Mouse (Mus musculus): ENCODE measurements at regions not wholly inside any gene's neighbourhood (a gene's known extent, or its start where the extent isn't known, plus 50 kb on each side); places are given as distances from the start of the nearest gene placed in this dataset.

DNA sequence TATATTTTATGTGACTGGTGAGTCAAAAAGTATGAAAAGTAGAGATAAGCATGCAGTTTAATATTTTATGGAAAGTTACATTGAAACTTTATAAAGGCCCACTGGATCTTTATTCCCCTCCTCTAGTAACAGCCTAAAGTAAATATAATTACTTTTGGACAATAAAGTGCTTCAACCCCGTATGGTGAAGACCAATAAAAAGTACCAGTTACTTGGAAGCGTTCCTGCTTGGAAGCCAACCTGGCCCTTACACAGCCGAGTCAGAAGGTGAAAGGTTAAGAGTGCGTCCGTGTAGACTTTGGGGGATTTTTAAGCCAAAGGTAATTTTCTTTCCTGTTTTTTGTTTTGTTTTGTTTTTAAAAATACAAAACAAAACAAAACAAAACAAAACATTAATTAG is 168.3 kb upstream of the Tbx18 start:
- no peak overlapping the region for H3K9ac ChIP-seq (ENCODE audit: insufficient read depth, low read depth)
- no peak overlapping the region for H3K27ac ChIP-seq (ENCODE audit: insufficient read depth, low read depth)
- H3K4me3 ChIP-seq (replicated peaks in 1 of 3; ENCODE audit: low read depth in 2 of 3, low read length in 2 of 3, poor library complexity in 1 of 3) = no peak overlapping the region
- no peak for TF ChIP-seq SIN3A (IDR thresholded peaks at IDR 0.05; ENCODE audit: low read length)
- TF ChIP-seq NRF1 (IDR thresholded peaks at IDR 0.05; ENCODE audit: low read depth, low read length) = no peak
- TF ChIP-seq CHD1 (IDR thresholded peaks at IDR 0.05; ENCODE audit: low read depth, low read length) = no peak
- TF ChIP-seq ZKSCAN1 (IDR thresholded peaks at IDR 0.05; ENCODE audit: borderline replicate concordance, low read depth, low read length) = no peak
- TF ChIP-seq ZNF384 (IDR thresholded peaks at IDR 0.05; ENCODE audit: low read depth, low read length) = no peak
- TF ChIP-seq CHD2 (IDR thresholded peaks at IDR 0.05; ENCODE audit: low read length) = no peak
- TF ChIP-seq TCF12 (IDR thresholded peaks at IDR 0.05; ENCODE audit: low read depth, low read length) = no peak
- TF ChIP-seq TBP (conservative IDR thresholded peaks at IDR 0.05; ENCODE audit: low read depth, low read length) = no peak
- no peak for TF ChIP-seq ELF1 (IDR thresholded peaks at IDR 0.05; ENCODE audit: low read depth, low read length)
- TF ChIP-seq MAFK (IDR thresholded peaks at IDR 0.05; ENCODE audit: insufficient replicate concordance, low read length) = no peak
- no peak for TF ChIP-seq E2F4 (IDR thresholded peaks at IDR 0.05; ENCODE audit: insufficient replicate concordance, low read depth, low read length)
- no peak for TF ChIP-seq RCOR1 (conservative IDR thresholded peaks at IDR 0.05; ENCODE audit: low read depth, low read length)
- no peak for TF ChIP-seq MYC (IDR thresholded peaks at IDR 0.05; ENCODE audit: low read depth, low read length)
- DNase-seq (ENCODE audit: extremely low read depth) = no peak
- H3K79me2 ChIP-seq (replicated peaks; ENCODE audit: control insufficient read depth, extremely low read depth, insufficient read depth, poor library complexity, severe bottlenecking) = no peaks in the 10 kb centered on the region
- H3K4me1 ChIP-seq (ENCODE audit: control insufficient read depth in 1 of 2, insufficient read depth in 2 of 2) = no peaks in the 10 kb centered on the region
- no peaks in the 10 kb centered on the region for H3K27me3 ChIP-seq (replicated peaks)
- in situ Hi-C loops (cut with MboI; ENCODE audit: low pct_ligation_motif_present, low pct_unique_long_range_greater_than_20kb, low sequenced_read_pairs) (no loop called here), dilution Hi-C loops (cut with MboI; ENCODE audit: extremely low pct_ligation_motif_present, extremely low pct_unique_long_range_greater_than_20kb, low sequenced_read_pairs) (no loop called here)
- H3K9me3 ChIP-seq (replicated peaks; ENCODE audit: low read length) = no peaks in the 10 kb centered on the region
- H3K36me3 ChIP-seq (replicated peaks in 1 of 2; ENCODE audit: control insufficient read depth in 1 of 2, insufficient read depth in 1 of 2, low read length in 1 of 2) = no peaks in the 10 kb centered on the region
- H3K4me2 ChIP-seq (ENCODE audit: insufficient read depth, low read depth, poor library complexity, severe bottlenecking) = no peak overlapping the region

DNA sequence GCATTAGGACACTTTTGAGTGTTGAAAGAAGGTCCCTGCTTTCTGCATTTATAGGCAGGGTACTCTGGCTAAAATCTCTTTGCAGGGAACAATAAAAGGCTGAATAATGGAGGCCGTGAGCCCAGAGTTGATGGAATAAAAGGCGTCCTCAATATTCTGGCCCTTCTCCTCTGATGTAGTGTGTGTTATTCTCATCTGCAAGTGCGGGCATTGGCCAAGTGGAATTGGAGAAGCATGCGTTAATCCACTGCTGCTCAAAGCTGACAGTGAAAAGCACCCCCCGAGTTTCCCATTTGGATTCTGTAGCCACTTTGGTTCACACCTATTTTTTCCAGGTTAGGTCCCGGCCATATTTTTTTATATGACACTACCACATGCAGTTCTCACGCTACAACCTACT is 168.7 kb upstream of the Tbx18 start:
- Histone ChIP-seq H3K79me2 (replicated peaks; ENCODE audit: control insufficient read depth, extremely low read depth, insufficient read depth, poor library complexity, severe bottlenecking) (no peaks in the 10 kb centered on the region), H3K27ac (ENCODE audit: insufficient read depth, low read depth) (no peak overlapping the region), H3K36me3 (replicated peaks in 1 of 2; ENCODE audit: control insufficient read depth in 1 of 2, insufficient read depth in 1 of 2, low read length in 1 of 2) (no peaks in the 10 kb centered on the region), H3K4me2 (ENCODE audit: insufficient read depth, low read depth, poor library complexity, severe bottlenecking) (no peak overlapping the region), H3K27me3 (replicated peaks) (no peaks in the 10 kb centered on the region), H3K4me3 (replicated peaks in 1 of 3; ENCODE audit: low read depth in 2 of 3, low read length in 2 of 3, poor library complexity in 1 of 3) (no peak overlapping the region), H3K9ac (ENCODE audit: insufficient read depth, low read depth) (no peak overlapping the region), H3K9me3 (replicated peaks; ENCODE audit: low read length) (no peaks in the 10 kb centered on the region), H3K4me1 (ENCODE audit: control insufficient read depth in 1 of 2, insufficient read depth in 2 of 2) (no peaks in the 10 kb centered on the region)
- DNase-seq (ENCODE audit: extremely low read depth) = no peak
- in situ Hi-C loops (cut with MboI; ENCODE audit: low pct_ligation_motif_present, low pct_unique_long_range_greater_than_20kb, low sequenced_read_pairs) (no loop called here), dilution Hi-C loops (cut with MboI; ENCODE audit: extremely low pct_ligation_motif_present, extremely low pct_unique_long_range_greater_than_20kb, low sequenced_read_pairs) (no loop called here)
- TF ChIP-seq CTCF (conservative IDR thresholded peaks at IDR 0.05 in 1 of 2, IDR thresholded peaks at IDR 0.05 in 1 of 2; ENCODE audit: low read depth in 2 of 2, low read length in 2 of 2) = no peak
- no peak for TF ChIP-seq BHLHE40 (IDR thresholded peaks at IDR 0.05; ENCODE audit: low read depth, low read length)
- no peak for TF ChIP-seq MAZ (IDR thresholded peaks at IDR 0.05; ENCODE audit: low read depth, low read length)
- no peak for TF ChIP-seq ZMIZ1 (IDR thresholded peaks at IDR 0.05; ENCODE audit: low read depth, low read length)
- TF ChIP-seq MAFK (IDR thresholded peaks at IDR 0.05; ENCODE audit: insufficient replicate concordance, low read length) = no peak
- TF ChIP-seq UBTF (IDR thresholded peaks at IDR 0.05; ENCODE audit: low read depth, low read length) = no peak
- TF ChIP-seq PAX5 (IDR thresholded peaks at IDR 0.05; ENCODE audit: low read length) = no peak
- no peak for TF ChIP-seq MYC (IDR thresholded peaks at IDR 0.05; ENCODE audit: low read depth, low read length)
- no peak for TF ChIP-seq POLR2AphosphoS2 (IDR thresholded peaks at IDR 0.05; ENCODE audit: low read depth, low read length)
- TF ChIP-seq USF1 (IDR thresholded peaks at IDR 0.05; ENCODE audit: low read depth, low read length) = no peak
- no peak for TF ChIP-seq ZC3H11A (IDR thresholded peaks at IDR 0.05; ENCODE audit: low read depth, low read length)
- TF ChIP-seq SMC3 (IDR thresholded peaks at IDR 0.05; ENCODE audit: low read depth, low read length) = no peak
- no peak for TF ChIP-seq SIN3A (IDR thresholded peaks at IDR 0.05; ENCODE audit: low read length)
- TF ChIP-seq TBP (conservative IDR thresholded peaks at IDR 0.05; ENCODE audit: low read depth, low read length) = no peak
- TF ChIP-seq TCF12 (IDR thresholded peaks at IDR 0.05; ENCODE audit: low read depth, low read length) = no peak
- TF ChIP-seq JUND (conservative IDR thresholded peaks at IDR 0.05; ENCODE audit: low read depth, low read length) = no peak
- no peak for TF ChIP-seq ELF1 (IDR thresholded peaks at IDR 0.05; ENCODE audit: low read depth, low read length)
